Mouse (Mus musculus): ENCODE results near the gene Dock3. TPM values are rescaled to one million over a fixed set of nuclear protein-coding genes. Genes with fewer than 3 reads are reported as not detected.
A peak's percentile ranks its signal among the peaks of the same experiment; 100 is the strongest.

Gene Dock3
- total RNA-seq (2021), result under 1 TPM in 1 of 2 experiments, not detected in 1; 0.33 TPM
- long read RNA-seq, experiment 1, result 0 reads
- long read RNA-seq, experiment 2, result 0 reads

GRCm38 (mm10) chr9:107231539-107232139 is at the start of gene Dock3:
Gene Dock3, minus strand, starts transcription at chr9:107231909.
- no peak for DNase-seq (ENCODE audit: low spot score)

GRCm38 (mm10) chr9:107280322-107281027 is 48.8 kb upstream of the Dock3 start:
- no peak for DNase-seq (ENCODE audit: low spot score)

DNA sequence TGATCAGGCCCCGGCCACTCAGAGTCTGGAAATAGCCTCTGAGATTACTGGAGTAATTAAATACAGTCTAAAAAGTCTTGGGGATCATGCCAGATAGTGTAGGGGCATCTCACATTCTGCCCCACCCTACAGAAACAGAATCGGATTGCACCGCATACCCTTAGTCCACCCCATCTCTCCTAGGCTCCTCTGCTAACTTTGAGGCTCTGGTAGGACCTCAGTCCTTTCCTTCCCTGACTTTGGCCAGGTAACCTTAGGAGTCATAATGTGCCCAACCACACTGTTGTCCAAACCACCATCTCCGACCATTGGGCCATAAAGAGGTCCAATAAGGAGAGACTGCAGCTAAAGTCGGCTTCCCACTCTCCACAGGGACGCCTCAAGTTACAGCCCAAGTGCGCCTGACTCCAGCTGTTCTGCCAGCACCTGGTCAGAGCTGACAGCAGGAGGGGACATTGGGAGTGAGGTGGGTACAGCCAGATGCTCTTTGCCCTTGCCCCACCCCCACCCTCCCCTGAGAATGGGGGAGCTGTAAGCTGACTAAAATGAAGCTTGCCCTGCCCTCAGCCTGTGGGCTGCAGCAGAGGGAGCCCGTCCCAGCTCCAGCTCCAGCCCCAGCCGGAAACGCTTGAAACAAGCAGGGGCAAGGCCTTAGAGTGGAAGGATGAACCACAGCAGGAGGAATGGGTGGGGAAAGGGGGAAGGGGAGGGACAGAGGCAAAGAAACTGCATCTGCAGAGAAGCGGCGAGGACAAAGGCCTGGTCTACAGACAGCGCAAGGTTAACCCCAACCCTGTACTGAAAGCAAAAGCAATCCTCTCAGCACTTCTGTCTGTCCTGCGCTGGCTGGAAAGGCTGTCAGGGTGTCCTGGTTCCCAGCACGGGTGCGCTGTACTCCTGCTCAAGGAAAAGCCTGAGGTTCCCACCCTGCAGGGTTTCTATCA is 47.9 kb upstream of the Dock3 start:
- peak; percentile 84 for DNase-seq (ENCODE audit: low spot score)

DNA sequence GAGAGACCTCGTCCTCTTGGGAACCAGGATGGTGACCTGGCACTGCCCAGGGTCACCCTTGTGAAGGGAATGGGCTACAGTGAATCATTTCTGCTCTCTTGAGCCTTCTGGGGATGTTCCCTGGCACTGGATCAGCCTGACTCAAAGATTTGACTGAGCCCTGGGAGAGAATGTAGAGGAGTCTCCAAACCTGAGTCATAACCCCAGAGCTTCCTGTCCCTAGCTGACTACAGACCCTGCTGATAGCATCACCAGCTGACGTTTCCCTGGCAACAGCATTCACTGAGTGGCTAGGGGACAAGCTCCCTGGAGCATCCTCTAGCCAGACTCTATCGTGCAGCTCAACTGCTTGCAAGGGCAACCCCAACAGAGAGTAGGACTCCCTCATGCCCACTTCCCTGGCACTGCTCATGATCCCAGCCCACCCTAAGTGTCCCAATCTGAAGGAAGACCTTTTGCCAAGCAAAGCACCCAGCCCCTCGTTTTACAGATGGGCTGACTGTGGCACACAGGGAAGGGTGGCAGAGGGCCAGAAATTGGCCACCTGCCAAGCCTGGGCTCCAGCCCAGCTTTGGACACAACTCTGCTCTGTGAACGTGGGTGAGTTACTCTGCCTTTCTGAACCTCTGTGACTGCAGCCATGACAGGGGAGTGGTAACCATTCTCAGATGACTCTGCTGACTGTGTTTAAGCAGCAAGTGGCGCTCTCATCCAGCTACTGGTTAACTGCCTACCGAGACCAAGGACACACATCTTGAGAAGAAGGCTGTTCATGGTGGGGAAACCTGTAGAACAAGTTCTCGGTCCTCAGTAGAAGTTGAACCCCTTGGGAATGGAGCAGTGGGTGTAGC is 47.0 kb upstream of the Dock3 start:
- peak; percentile 55 for DNase-seq (ENCODE audit: low spot score)

GRCm38 (mm10) chr9:107278126-107278525 is 46.4 kb upstream of the Dock3 start:
- DNase-seq (ENCODE audit: low spot score), result no peak

GRCm38 (mm10) chr9:107277603-107278002 is 45.9 kb upstream of the Dock3 start:
- no peak for DNase-seq (ENCODE audit: low spot score)

DNA sequence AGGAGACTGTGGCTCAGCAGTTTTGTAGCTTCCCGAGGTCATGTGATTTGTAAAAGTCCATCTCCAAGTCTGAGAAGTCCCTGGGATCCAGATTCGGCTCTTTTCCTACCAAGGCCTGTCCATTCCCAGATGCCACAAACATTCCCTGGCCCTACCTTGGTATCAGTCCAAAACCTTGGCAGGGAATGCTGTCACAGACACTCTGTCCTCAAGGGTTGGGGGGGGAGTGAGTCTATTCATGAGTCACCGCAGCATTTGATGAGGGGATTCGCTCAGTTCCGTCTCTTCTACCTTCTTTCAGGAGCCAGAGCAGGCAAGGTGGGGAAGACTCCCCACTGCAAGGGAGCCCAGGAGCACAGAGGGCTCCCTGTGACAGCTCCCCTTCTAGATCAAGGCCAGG is 44.0 kb upstream of the Dock3 start:
- DNase-seq (ENCODE audit: low spot score), result no peak

DNA sequence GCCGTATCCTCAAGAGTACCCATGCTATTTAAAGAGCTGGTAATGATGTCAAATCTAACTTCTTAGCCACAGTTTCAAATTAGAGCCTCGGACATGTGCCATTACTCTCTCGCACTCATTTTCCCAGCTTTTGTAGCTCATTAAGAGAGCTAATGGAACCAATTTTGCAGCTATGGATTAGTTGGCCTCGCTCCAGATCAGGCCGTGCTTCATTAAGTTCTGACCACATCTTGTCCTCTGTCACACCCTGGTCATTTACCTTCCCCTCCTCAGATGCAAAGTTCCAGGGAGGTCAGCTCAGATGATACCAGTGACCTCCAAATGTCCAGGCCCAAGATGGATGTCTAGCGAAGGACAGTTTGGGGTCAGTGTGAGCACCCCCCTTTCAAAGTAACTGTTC is 43.0 kb upstream of the Dock3 start:
- DNase-seq (ENCODE audit: low spot score), result no peak

- DNase-seq (ENCODE audit: low spot score), result no peak
These were observed 41.5 kb upstream of the Dock3 start for GRCm38 (mm10) chr9:107273184-107273583.

- no peak for DNase-seq (ENCODE audit: low spot score)
These were observed 40.6 kb upstream of the Dock3 start for GRCm38 (mm10) chr9:107272284-107272683.

DNA sequence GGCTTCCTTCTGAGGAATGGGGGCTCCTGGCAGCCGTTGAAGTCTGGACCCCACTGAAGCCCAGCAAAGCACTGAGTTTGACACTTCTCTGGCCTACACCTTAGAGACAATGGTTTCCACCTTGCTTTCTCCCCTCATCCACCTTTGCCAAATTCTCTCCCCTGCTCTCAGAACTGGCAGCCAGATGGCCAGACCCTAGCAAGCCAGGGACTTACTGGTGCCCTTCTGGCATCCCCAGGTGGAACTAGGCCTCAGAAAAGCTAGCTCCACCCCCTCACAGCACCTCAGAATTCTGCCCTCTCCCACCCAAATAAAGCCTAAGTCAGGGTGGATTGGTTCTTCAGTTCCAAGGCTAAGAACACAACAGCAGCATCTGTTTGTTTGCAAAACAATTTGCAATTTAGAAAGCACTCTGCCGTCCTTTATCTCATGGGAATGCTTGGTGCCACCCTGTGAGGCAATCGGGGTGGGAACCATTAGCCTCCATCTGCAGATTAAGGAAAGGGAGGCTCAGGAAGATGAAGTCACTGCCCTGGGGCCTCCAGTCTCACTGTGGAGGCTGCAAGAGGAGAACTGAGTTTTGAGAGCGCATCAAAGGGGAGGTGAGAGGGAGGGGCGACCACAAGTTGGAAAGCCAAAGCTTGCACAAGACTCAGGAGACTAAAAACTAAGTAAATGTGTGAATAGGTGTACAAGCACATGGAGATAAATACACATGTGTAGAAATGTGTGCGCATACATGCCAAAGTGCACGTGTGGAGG is 39.6 kb upstream of the Dock3 start:
- no peak for DNase-seq (ENCODE audit: low spot score)

GRCm38 (mm10) chr9:107269772-107270171 is 38.1 kb upstream of the Dock3 start:
- DNase-seq (ENCODE audit: low spot score), result no peak

- no peak for DNase-seq (ENCODE audit: low spot score)
These were observed 36.2 kb upstream of the Dock3 start for GRCm38 (mm10) chr9:107267721-107268402.

GRCm38 (mm10) chr9:107267028-107267427 is 35.3 kb upstream of the Dock3 start:
- no peak for DNase-seq (ENCODE audit: low spot score)

GRCm38 (mm10) chr9:107264731-107265130 is 33.0 kb upstream of the Dock3 start:
- no peak for DNase-seq (ENCODE audit: low spot score)

GRCm38 (mm10) chr9:107263912-107264311 is 32.2 kb upstream of the Dock3 start:
- DNase-seq (ENCODE audit: low spot score), result no peak

GRCm38 (mm10) chr9:107262375-107262774 is 30.7 kb upstream of the Dock3 start:
- no peak for DNase-seq (ENCODE audit: low spot score)

DNA sequence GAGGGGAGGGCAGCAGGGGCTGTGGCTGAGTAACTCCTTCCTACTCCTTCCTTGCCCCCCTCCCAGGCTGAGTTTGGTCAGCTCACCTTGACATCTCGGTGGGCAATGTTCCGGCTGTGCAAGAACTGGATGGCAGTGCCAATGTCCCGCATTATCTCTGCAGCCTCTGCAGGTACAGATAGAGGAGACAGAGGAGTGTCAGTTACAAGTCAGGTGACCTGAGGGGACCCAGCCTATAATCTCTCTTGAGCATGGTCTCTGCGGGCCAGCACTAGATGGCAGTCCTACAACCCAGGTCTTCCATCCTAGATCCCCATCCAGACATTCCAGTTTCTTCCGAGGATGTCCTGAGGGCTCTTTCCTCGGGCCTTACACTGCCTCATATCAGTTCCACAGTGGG is 30.1 kb upstream of the Dock3 start:
- DNase-seq (ENCODE audit: low spot score), result no peak

GRCm38 (mm10) chr9:107260836-107261235 is 29.1 kb upstream of the Dock3 start:
- no peak for DNase-seq (ENCODE audit: low spot score)

DNA sequence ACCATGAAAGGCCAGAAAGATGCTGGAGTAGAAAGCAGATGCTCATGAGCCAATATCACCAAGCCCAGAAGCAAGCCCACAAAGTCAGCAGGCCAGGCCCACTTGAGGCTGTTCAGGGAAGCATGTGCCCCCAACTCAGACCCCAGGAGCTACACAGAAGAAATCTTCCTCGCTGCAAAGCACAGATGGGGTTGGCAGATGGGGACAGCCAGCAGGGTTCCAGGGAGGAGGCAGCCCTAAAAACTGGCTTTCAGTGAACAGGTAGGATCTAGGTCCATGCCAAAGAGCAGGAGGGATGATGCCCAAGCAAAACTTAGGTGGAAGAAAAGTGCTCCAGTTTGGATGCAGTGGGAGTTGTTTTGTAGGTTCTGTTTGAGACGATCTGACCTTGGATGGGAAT is 28.7 kb upstream of the Dock3 start:
- no peak for DNase-seq (ENCODE audit: low spot score)

Data from gastrocnemius, adult 18-20 months (tissue).